Mouse (Mus musculus): ENCODE data around the gene Kif26b.

DNA sequence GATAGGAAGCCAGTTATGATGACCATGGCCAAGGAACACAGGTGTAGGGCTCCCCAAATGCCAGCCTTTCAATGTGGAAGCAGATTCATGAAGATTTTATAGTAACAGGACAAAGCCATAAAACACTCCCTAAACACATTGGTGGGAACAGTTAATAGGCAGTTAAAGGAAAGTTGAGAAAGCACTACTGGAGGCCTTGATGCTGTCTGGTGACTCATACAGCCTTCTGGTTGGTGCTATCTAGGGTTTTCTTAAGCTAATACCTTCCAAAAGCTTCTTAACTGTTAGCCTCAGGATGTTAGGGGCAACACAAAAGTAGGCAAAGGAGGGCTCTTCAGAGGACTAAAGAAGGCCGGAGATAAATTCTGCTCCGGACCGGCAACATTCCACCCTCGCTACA lies 366.7 kb downstream of the Kif26b start:
- TF ChIP-seq POLR2A (IDR thresholded peaks at IDR 0.05; ENCODE audit: borderline replicate concordance, insufficient read depth, low read length) (no peak), CTCF (IDR thresholded peaks at IDR 0.05; ENCODE audit: borderline replicate concordance, insufficient read depth, low read depth, low read length) (no peak)

Data from cerebellum, adult 2 months (tissue).